Mouse (Mus musculus) limb, embryonic 10.5 days (tissue): ENCODE results near the gene C9. TPM values are rescaled to one million over a fixed set of nuclear protein-coding genes. Genes with fewer than 3 reads are reported as not detected.

Source experiments
- DNase-seq: peaks from one replicate; pipeline ENCODE4 v3.0.0-alpha.2; 2017; ENCODE audit warnings: low spot score
- H3K27ac ChIP-seq: fragments of 300-500 bp; sonication (generic); 2 replicates; pipeline ENCODE4 v1.5.1; 2016; ENCODE audit warnings: mild to moderate bottlenecking
- H3K27me3 ChIP-seq: fragments of 300-500 bp; sonication (generic); 2 replicates; pipeline ENCODE4 v1.6.1; 2016; ENCODE audit warnings: low read depth, mild to moderate bottlenecking; ENCODE audit not compliant: poor library complexity, severe bottlenecking
- H3K36me3 ChIP-seq: fragments of 300-500 bp; sonication (generic); 2 replicates; pipeline ENCODE4 v1.6.1; 2016; ENCODE audit warnings: mild to moderate bottlenecking, moderate library complexity
- H3K4me1 ChIP-seq: fragments of 300-500 bp; sonication (generic); 2 replicates; pipeline ENCODE4 v1.6.1; 2016
- H3K4me3 ChIP-seq: fragments of 300-500 bp; sonication (generic); 2 replicates; pipeline ENCODE4 v1.5.1; 2016; ENCODE audit warnings: mild to moderate bottlenecking, moderate library complexity
- H3K9me3 ChIP-seq: fragments of 300-500 bp; sonication (generic); replicated peaks from 2 replicates; pipeline ENCODE4 v1.6.1; 2016; ENCODE audit warnings: mild to moderate bottlenecking
- WGBS: fragments of 180-500 bp; shearing (Covaris S2); methylation state at CpG from one replicate; pipeline ENCODE4 v1.1.7; 2016; 5-methylcytosine and 5-hydroxymethylcytosine counted together
- polyA plus RNA-seq: library from polyadenylated mRNA; unstranded; fragments of >200 nt; fragmentation: Nextera tagmentation; extraction: Ambion mirVana; gene quantifications from 2 replicates; pipeline ENCODE4 v1.2.1, GENCODE M21; 2016

The C9 gene
- polyA plus RNA-seq = not detected in 2 replicates

- Histone ChIP-seq H3K4me1 (0 out of 2 replicates have a peak, but pooled peaks cover 4% of the 10 kb centered on the region), H3K4me3 (no peak within 1 kb of the TSS), H3K27ac (no peak within 1 kb of the TSS), H3K27me3 (no peaks in the 10 kb centered on the region), H3K9me3 (no peaks in the 10 kb centered on the region), H3K36me3 (no peaks in the 10 kb centered on the region)
- DNase-seq = no peak
- WGBS = 68% methylated on average over 2 of the region's 2 CpGs
Measured at GRCm38 (mm10) chr15:6445135-6445534, at the start of gene C9. C9 (plus strand) TSS chr15:6445327.

DNA sequence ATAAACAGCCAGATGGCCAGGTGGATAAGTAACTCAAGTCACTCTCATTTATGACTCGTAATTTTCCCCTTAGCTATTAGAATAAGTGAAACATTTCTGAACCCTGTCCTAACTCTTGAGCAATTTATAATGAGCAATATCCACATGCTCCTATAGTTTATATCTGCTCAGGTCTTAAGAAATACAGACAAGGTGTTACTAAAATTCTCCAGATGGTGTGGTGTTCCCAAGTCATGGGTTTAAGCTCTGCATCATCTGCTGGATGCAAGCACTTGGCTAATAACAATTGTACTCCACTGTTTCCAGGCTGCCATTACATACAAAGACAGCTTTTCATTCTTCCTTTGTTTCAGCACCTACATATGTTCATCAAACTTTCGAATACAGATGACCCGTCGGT is 46.9 kb upstream of the C9 start:
- 92% methylated on average over 4 of the region's 4 CpGs for WGBS
- H3K9me3 ChIP-seq = no peaks in the 10 kb centered on the region
- H3K27me3 ChIP-seq = no peaks in the 10 kb centered on the region
- H3K27ac ChIP-seq = no peak overlapping the region
- DNase-seq = no peak
- H3K4me3 ChIP-seq = no peak overlapping the region
- peaks cover 7% of the 10 kb centered on the region; the same call in 1 of the 2 replicates for H3K36me3 ChIP-seq
- no peaks in the 10 kb centered on the region for H3K4me1 ChIP-seq

DNA sequence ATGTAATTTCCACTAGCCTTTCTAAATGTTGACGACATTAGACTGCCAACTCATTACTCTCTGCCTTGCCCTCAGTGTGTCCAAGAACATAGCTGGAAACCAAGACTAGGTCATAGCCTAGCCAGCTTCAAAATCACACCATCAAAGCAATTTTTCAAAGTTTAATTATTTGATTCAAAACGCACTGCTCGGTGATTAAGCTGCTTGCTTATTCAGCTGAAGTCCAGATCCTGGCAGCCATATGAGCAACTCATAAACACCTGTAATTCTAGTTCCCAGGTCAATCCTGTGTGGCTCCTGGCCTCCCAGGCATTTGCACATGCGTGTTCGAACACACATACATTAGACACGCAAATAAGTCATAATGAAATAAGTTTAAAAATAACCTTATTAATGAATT is 46.2 kb upstream of the C9 start:
- Histone ChIP-seq H3K27me3 (no peaks in the 10 kb centered on the region), H3K9me3 (no peaks in the 10 kb centered on the region), H3K36me3 (peaks cover 6% of the 10 kb centered on the region; the same call in 1 of the 2 replicates), H3K4me1 (peaks cover under 1% of the 10 kb centered on the region; the same call in 1 of the 2 replicates), H3K27ac (no peak overlapping the region), H3K4me3 (no peak overlapping the region)
- DNase-seq = no peak
- WGBS = 93% methylated on average over 6 of the region's 6 CpGs

DNA sequence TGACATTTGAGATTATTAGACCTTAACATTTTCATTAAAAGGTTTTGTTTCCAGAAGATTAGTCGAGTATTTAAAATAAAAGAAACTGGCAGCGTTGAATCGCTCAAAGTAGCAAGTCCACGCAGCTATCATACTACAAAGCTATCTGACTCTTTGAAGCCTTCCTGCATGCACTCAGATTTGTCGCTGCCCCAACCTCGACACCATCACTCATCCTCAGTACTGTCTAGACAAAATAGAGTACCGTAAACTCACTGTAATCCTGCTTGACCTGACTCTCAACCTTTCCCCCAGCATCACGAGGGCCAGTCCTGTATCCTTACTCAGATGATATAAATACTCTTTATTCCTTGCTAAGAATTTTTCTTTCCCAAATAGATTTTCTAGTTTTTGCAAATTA is 45.0 kb upstream of the C9 start:
- no peaks in the 10 kb centered on the region for H3K9me3 ChIP-seq
- peaks cover 6% of the 10 kb centered on the region; the same call in 1 of the 2 replicates for H3K36me3 ChIP-seq
- DNase-seq = no peak
- no peaks in the 10 kb centered on the region for H3K27me3 ChIP-seq
- 59% methylated on average over 8 of the region's 8 CpGs for WGBS
- H3K4me3 ChIP-seq = no peak overlapping the region
- no peak overlapping the region for H3K27ac ChIP-seq
- H3K4me1 ChIP-seq = peaks cover 4% of the 10 kb centered on the region; the same call in 1 of the 2 replicates

DNA sequence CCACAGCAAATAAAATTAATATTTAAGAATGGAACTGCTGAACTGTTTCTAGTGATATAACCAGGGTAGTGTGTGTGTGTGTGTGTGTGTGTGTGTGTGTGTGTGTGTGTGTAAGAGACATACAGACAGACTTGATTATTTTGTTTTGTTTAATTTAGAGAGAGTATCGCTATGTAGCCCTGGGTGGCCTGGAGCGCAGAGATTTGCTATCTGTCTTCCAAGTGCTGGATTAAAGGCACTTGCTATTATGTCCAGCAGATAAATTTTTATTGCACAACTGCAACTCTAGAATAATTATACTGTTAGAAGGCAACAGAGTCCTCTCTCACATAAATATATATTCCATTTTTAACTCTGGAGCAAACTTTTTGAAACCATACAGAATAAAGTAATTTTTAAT is 42.7 kb upstream of the C9 start:
- no peak overlapping the region for H3K27ac ChIP-seq
- H3K4me3 ChIP-seq = no peak overlapping the region
- no peaks in the 10 kb centered on the region for H3K36me3 ChIP-seq
- no peaks in the 10 kb centered on the region for H3K9me3 ChIP-seq
- WGBS = 79% methylated on average over 2 of the region's 2 CpGs
- no peak for DNase-seq
- no peaks in the 10 kb centered on the region for H3K27me3 ChIP-seq
- H3K4me1 ChIP-seq = peaks cover 4% of the 10 kb centered on the region; the same call in 1 of the 2 replicates

DNA sequence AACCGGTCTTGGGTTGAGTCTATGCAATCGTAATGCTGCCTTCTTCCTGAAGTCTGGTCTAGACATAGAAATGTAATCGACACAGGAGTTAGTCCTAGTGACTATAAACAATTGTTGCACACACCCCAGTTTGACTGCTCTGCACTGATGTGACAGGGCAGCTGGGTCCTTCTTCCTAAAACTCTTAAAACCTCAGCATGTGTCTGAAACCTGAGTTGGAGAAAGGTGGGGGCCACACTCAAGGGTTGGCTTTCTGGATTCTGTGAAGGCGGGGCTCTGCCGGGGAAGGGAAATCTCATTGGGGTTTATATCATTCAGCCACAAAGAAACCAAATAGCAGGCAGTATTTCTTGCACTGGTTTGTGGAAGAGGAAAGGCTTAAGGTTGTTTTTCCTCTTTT is 41.0 kb upstream of the C9 start:
- Histone ChIP-seq H3K9me3 (no peaks in the 10 kb centered on the region), H3K4me1 (peaks cover 4% of the 10 kb centered on the region; the same call in 1 of the 2 replicates), H3K4me3 (no peak overlapping the region), H3K36me3 (no peaks in the 10 kb centered on the region), H3K27ac (no peak overlapping the region), H3K27me3 (no peaks in the 10 kb centered on the region)
- DNase-seq = no peak
- 86% methylated on average over 5 of the region's 5 CpGs for WGBS

DNA sequence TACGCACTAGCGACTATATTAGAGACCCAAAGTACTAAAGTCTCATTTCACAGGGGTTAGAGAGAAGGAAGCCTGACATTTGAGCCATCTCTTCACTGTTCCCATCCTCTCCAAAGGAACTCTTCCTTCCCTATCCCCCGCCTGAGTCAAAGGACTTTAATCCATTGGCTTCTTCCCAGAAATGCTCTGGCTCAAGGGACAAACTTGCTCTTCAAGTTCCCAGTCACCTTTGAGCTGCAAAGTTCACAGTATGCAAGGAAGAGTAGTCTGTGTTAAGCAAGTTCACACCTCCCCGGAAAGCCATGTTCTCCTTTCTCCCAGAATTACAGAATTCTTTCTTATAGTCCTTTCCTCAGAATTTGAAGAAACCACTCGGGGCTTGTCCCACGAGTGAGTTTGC is 38.4 kb upstream of the C9 start:
- H3K4me3 ChIP-seq = no peak overlapping the region
- DNase-seq = no peak
- H3K27ac ChIP-seq = no peak overlapping the region
- 83% methylated on average over 6 of the region's 6 CpGs for WGBS
- no peaks in the 10 kb centered on the region for H3K9me3 ChIP-seq
- no peaks in the 10 kb centered on the region for H3K36me3 ChIP-seq
- peaks cover 4% of the 10 kb centered on the region; the same call in 1 of the 2 replicates for H3K4me1 ChIP-seq
- no peaks in the 10 kb centered on the region for H3K27me3 ChIP-seq

DNA sequence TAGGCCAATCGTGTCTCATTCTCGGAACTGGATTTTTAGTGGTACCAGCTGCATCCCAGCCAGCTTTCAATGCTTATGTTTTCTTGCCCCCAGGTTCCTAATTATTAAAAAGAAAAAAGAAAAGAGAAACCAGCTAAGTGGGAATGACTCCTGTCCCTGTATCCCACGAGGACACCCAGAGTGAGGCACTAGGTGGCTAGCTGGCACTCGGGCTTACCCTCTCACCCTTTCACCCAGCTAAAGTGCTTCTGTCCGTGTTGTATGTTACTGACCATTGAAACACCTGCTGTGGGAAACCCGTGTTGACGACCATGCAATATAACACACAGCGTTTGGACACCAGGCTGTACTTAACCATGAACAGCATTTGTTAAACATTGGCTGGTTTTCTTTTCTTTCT is 36.1 kb upstream of the C9 start:
- WGBS = 91% methylated on average over 8 of the region's 8 CpGs
- H3K4me1 ChIP-seq = peaks cover 2% of the 10 kb centered on the region; the same call in 1 of the 2 replicates
- DNase-seq = no peak
- H3K27me3 ChIP-seq = no peaks in the 10 kb centered on the region
- H3K9me3 ChIP-seq = no peaks in the 10 kb centered on the region
- H3K36me3 ChIP-seq = no peaks in the 10 kb centered on the region
- no peak overlapping the region for H3K4me3 ChIP-seq
- no peak overlapping the region for H3K27ac ChIP-seq

DNA sequence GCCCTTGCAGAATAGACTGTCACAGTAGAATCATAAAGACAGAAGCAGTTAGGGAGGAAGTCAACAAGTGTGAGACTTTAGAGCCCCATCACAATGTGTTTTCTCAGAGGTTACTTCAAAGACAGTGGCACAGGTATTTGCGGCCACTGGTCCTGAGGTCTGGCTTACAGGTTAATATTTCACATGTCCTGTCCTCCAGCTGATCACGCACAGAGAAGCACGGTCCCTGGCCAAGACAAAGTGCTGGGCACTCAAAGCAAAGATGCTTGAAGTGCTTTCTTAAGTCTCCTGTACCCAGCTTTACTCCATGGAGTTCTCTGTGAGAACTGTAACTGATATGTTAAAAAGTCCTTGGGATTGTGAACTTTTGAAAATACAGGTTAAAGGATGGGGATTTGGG is 35.0 kb upstream of the C9 start:
- H3K4me3 ChIP-seq = no peak overlapping the region

DNA sequence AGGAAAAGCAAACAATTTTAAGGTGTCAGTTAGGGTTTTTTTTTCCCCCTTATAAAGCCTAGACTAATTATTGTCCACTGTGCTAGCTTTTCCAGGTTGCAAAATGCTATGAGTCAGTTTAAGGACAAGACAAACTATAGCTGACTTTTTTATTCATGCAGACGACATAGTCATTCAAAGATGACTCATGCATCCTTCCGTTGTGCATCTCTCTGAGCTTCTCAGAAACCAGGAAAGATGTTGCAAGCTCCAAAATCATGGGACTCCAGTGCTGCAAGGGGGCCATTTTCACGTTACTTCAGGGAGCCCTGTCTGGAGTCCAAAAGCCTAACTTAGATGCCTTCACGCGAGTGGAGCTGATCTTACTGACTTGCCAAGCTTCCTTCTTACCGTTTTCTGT is 33.8 kb upstream of the C9 start:
- Histone ChIP-seq H3K4me1 (no peaks in the 10 kb centered on the region), H3K9me3 (no peaks in the 10 kb centered on the region), H3K27me3 (no peaks in the 10 kb centered on the region), H3K27ac (no peak overlapping the region), H3K4me3 (no peak overlapping the region), H3K36me3 (no peaks in the 10 kb centered on the region)
- 90% methylated on average over 6 of the region's 6 CpGs for WGBS
- DNase-seq = no peak

More for the DNA sequence above, 35.0 kb upstream of the C9 start:
- no peaks in the 10 kb centered on the region for H3K36me3 ChIP-seq
- no peaks in the 10 kb centered on the region for H3K9me3 ChIP-seq
- no peak for DNase-seq
- H3K27me3 ChIP-seq = no peaks in the 10 kb centered on the region
- WGBS = 92% methylated on average over 3 of the region's 3 CpGs
- no peaks in the 10 kb centered on the region for H3K4me1 ChIP-seq
- H3K27ac ChIP-seq = no peak overlapping the region

GRCm38 (mm10) chr15:6415317-6415716 is 29.8 kb upstream of the C9 start:
- WGBS = 93% methylated on average over 5 of the region's 5 CpGs
- no peak overlapping the region for H3K27ac ChIP-seq
- H3K27me3 ChIP-seq = no peaks in the 10 kb centered on the region
- no peak for DNase-seq
- H3K4me3 ChIP-seq = no peak overlapping the region
- H3K36me3 ChIP-seq = peaks cover 20% of the 10 kb centered on the region
- no peaks in the 10 kb centered on the region for H3K4me1 ChIP-seq
- no peaks in the 10 kb centered on the region for H3K9me3 ChIP-seq

GRCm38 (mm10) chr15:6431777-6432176 is 13.3 kb upstream of the C9 start:
- Histone ChIP-seq H3K4me1 (peaks cover 4% of the 10 kb centered on the region; the same call in 1 of the 2 replicates), H3K36me3 (peaks cover 43% of the 10 kb centered on the region), H3K4me3 (no peak overlapping the region), H3K27me3 (no peaks in the 10 kb centered on the region), H3K9me3 (no peaks in the 10 kb centered on the region), H3K27ac (no peak overlapping the region)
- 89% methylated on average over 7 of the region's 7 CpGs for WGBS
- no peak for DNase-seq

DNA sequence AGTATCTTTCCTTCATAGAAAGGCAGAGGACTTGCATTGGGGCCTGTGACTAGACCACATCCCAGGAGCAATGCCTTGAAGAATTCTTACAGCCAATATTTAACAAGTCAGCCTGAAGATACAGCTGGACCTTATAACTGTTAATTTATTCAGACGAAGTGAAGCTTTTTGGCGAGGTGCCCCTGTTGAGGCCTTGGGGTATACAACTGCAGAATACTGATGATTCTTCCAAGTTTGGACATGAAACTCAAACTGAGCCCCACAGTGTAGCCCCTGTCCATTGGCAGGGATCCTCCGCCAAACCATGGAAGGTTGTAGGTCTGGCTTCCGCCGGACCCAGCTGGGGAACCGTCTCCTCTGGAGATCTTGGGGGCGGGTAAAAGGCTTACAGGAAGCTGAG is 12.7 kb upstream of the C9 start:
- no peak for DNase-seq
- peaks cover 4% of the 10 kb centered on the region; the same call in 1 of the 2 replicates for H3K4me1 ChIP-seq
- no peak overlapping the region for H3K4me3 ChIP-seq
- 93% methylated on average over 7 of the region's 7 CpGs for WGBS
- H3K27me3 ChIP-seq = no peaks in the 10 kb centered on the region
- H3K27ac ChIP-seq = no peak overlapping the region
- peaks cover 43% of the 10 kb centered on the region for H3K36me3 ChIP-seq
- H3K9me3 ChIP-seq = no peaks in the 10 kb centered on the region

DNA sequence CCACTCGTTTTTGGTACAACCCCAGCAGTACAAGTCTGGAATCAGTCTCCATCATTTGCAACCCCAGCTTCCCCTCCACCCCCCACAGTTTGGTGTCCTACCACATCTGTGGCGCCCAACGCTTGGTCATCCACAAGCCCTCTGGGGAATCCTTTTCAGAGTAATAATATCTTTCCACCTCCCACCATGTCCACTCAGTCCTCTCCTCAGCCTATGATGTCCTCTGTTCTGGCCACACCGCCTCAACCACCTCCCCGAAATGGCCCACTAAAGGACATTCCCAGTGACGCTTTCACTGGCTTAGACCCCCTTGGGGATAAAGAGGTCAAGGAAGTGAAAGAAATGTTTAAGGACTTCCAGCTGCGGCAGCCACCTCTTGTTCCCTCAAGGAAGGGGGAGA is 9.8 kb upstream of the C9 start:
- no peak overlapping the region for H3K4me3 ChIP-seq
- peaks cover 35% of the 10 kb centered on the region for H3K36me3 ChIP-seq
- WGBS = 89% methylated on average over 7 of the region's 7 CpGs
- no peaks in the 10 kb centered on the region for H3K27me3 ChIP-seq
- peaks cover 4% of the 10 kb centered on the region; the same call in 1 of the 2 replicates for H3K4me1 ChIP-seq
- no peak overlapping the region for H3K27ac ChIP-seq
- no peaks in the 10 kb centered on the region for H3K9me3 ChIP-seq
- no peak for DNase-seq
